ENCODE assay signal across 7 mouse cellular contexts in genomic region chr6:144710816-144711215, GRCm38 (mm10).
A peak's percentile ranks its signal among the peaks of the same experiment; 100 is the strongest.
DNase-seq lines count a peak whose midpoint lies in the region.

No protein-coding gene starts in this region.

- peak; percentile 12 to 68 for DNase-seq in urinary bladder, adult 18-20 months (ENCODE audit: low spot score in 2 of 2)
- no peak for DNase-seq in urinary bladder, adult 2 months (ENCODE audit: low spot score)
- peak; percentile 97 for DNase-seq in heart, adult 11 months
- peak; percentile 38 for DNase-seq in kidney, postnatal 14 days
- peak; percentile 21 for DNase-seq in ovary, postnatal 14 days (ENCODE audit: low spot score)
- no peak for DNase-seq in c-Kit-positive CD71-positive TER-119-positive erythroid progenitor cells, embryonic 14.5 days (ENCODE audit: low spot score)
- DNase-seq in thymus, postnatal 25 days, result no peak

Comparison
In these comparisons a context has a peak if more than half of its experiments do, and no peak if none do; other contexts are left out.
1. DNase-seq: peak in urinary bladder, adult 18-20 months (2 of 2), heart, adult 11 months (single experiment), kidney, postnatal 14 days (single experiment) and ovary, postnatal 14 days (single experiment); none in urinary bladder, adult 2 months (single experiment), c-Kit-positive CD71-positive TER-119-positive erythroid progenitor cells, embryonic 14.5 days (single experiment) and thymus, postnatal 25 days (single experiment).